22 mouse cellular contexts compared by ENCODE assay signal in genomic region chr13:30758789-30759381, GRCm38 (mm10). TPM values are rescaled to one million over a fixed set of nuclear protein-coding genes. Genes with fewer than 3 reads are reported as not detected.
"Had no signal": no experiment of that assay in that cellular context is flagged by ENCODE, and none has a peak within 500 bp of the region (broad histone marks: within the 10 kb centered on the region; RNA-seq: fewer than 3 reads in every experiment).

No protein-coding gene starts in this region.

- H3K36me3 ChIP-seq: liver, embryonic 15.5 days; lung, embryonic 15.5 days; midbrain, embryonic 10.5 days; midbrain, embryonic 13.5 days; neural tube, embryonic 13.5 days had no signal

- H3K4me2 ChIP-seq: liver, embryonic 15.5 days; lung, embryonic 15.5 days; midbrain, embryonic 13.5 days; neural tube, embryonic 13.5 days had no signal

- H3K4me1 ChIP-seq: liver, embryonic 15.5 days; megakaryocyte, embryonic 14.5 days; midbrain, embryonic 10.5 days; midbrain, embryonic 13.5 days; neural tube, embryonic 13.5 days had no signal

- ATAC-seq: midbrain, embryonic 13.5 days; midbrain, embryonic 16.5 days had no signal

- H3K9me3 ChIP-seq: liver, embryonic 15.5 days; lung, embryonic 15.5 days; megakaryocyte, embryonic 14.5 days; midbrain, embryonic 10.5 days; midbrain, embryonic 13.5 days; neural tube, embryonic 13.5 days had no signal

- H3K9ac ChIP-seq: liver, embryonic 15.5 days; lung, embryonic 15.5 days; midbrain, embryonic 13.5 days; neural tube, embryonic 13.5 days had no signal

- H3K27me3 ChIP-seq: liver, embryonic 15.5 days; lung, embryonic 15.5 days; midbrain, embryonic 13.5 days; neural tube, embryonic 13.5 days had no signal

- H3K4me3 ChIP-seq: layer of hippocampus, adult 2 months; left cerebral cortex, adult 2 months; liver, embryonic 15.5 days; lung, embryonic 15.5 days; megakaryocyte, embryonic 14.5 days; midbrain, embryonic 10.5 days; midbrain, embryonic 13.5 days; myocyte; neural tube, embryonic 13.5 days had no signal

- H3K27ac ChIP-seq: layer of hippocampus, adult 2 months; left cerebral cortex, adult 2 months; liver, embryonic 15.5 days; lung, embryonic 15.5 days; midbrain, embryonic 10.5 days; midbrain, embryonic 13.5 days; neural tube, embryonic 13.5 days; stomach, postnatal 0 days had no signal

- DNase-seq: kidney, adult 18-20 months; kidney, adult 9 months; kidney, postnatal 14 days; layer of hippocampus, postnatal 36 days; lung, adult 18-20 months; lung, postnatal 10 days; lung, postnatal 36 days; retina, postnatal 1 day; right cerebral cortex, postnatal 25 days; thymus, postnatal 25 days had no signal

RNA-seq across cellular contexts. Expression of gene Irf4, which starts 9.9 kb away (rescaled TPM):
- polyA plus RNA-seq: limb, embryonic 11.5 days; midbrain, embryonic 10.5 days had no signal
